Mouse (Mus musculus): ENCODE measurements around the gene Trim45. TPM values are rescaled to one million over a fixed set of nuclear protein-coding genes. Genes with fewer than 3 reads are reported as not detected.

The Trim45 gene
- polyA plus RNA-seq (2015; fragmentation: Nextera tagmentation; extraction: Ambion mirVana), result 0.63 and 0.82 TPM in 2 replicates

DNA sequence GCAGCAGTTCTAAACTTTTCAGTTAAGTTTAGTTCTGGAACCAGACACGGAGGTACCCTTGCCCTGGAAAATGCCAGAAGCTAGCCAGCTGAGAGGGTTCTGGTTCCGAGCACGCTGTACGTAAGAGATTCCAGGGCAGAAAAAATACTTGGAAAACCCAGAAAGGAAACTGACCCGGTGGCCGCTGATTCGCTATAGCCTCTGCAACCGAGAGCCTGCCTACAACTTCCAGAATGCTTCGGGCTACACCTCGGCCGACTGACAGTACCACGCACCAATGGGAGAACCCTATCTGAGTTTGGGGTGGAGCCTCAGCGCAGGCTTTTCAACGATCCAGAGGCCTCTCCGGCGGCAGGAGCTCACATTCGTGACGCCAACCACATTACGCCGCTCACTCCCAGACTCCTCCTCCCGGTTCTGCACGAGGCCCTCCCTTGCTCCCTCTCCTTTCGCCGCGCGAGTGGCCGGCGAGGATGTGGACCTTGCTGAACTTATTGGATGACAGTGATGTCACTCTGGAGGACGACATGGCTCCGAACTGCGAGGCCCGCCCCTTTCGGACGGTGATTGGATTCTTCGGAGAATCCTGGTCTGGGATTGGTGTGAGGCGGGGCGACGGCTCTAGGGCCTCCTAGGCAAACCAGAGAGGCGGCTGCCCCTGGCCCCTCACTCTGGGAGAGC lies at the start of gene Trim45:
Trim45 (plus strand) TSS at position 378 of the 681 bp plus-strand sequence.
- Histone ChIP-seq H3K4me1 (ENCODE audit: control insufficient read depth, low read depth, low read length) (peaks cover 12% of the 10 kb centered on the region), H3K4me2 (ENCODE audit: low read depth, low read length) (peak within 1 kb of the TSS; percentile 89), H3K9me3 (replicated peaks; ENCODE audit: control insufficient read depth, low read length) (no peaks in the 10 kb centered on the region), H3K9ac (ENCODE audit: low read depth, low read length) (peak within 1 kb of the TSS; percentile 73), H3K4me3 (ENCODE audit: low read depth, low read length) (peak within 1 kb of the TSS; percentile 69), H3K36me3 (ENCODE audit: control insufficient read depth, insufficient read depth) (no peaks in the 10 kb centered on the region), H3K27ac (ENCODE audit: low read length) (peak within 1 kb of the TSS; percentile 70), H3K27me3 (ENCODE audit: control insufficient read depth, insufficient read depth, low read depth, low read length) (no peaks in the 10 kb centered on the region)
- under 1% methylated on average over 39 of the region's 39 CpGs for WGBS (ENCODE audit: insufficient replicate concordance)
- peak; percentile 96 for ATAC-seq (ENCODE audit: low read depth)

DNA sequence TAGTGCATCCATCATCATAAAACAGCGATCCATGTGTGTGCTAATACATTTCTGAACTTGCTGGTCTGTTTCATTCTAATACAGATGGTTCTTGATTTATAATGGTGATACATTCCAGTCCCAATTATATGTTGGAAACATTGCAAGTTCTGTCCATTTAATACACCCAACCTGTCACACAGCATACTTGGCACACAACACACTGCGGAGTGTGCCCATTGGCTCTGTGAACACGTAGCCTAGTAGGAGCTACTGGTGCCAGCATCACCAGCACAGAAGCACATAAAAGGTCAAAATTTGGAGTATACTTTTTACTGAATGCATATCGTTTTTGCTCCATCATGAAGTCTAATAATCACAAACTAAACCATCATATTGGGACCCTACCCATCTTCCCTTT lies 44.9 kb upstream of the Trim45 start:
- no peaks in the 10 kb centered on the region for H3K27me3 ChIP-seq (ENCODE audit: control insufficient read depth, insufficient read depth, low read depth, low read length)
- H3K27ac ChIP-seq (ENCODE audit: low read length), result no peak overlapping the region
- H3K4me1 ChIP-seq (ENCODE audit: control insufficient read depth, low read depth, low read length), result no peaks in the 10 kb centered on the region
- no peaks in the 10 kb centered on the region for H3K9me3 ChIP-seq (replicated peaks; ENCODE audit: control insufficient read depth, low read length)
- H3K4me2 ChIP-seq (ENCODE audit: low read depth, low read length), result no peak overlapping the region
- H3K36me3 ChIP-seq (ENCODE audit: control insufficient read depth, insufficient read depth), result no peaks in the 10 kb centered on the region
- ATAC-seq (ENCODE audit: low read depth), result no peak
- H3K4me3 ChIP-seq (ENCODE audit: low read depth, low read length), result no peak overlapping the region
- 71% methylated on average over 4 of the region's 4 CpGs for WGBS (ENCODE audit: insufficient replicate concordance)
- no peak overlapping the region for H3K9ac ChIP-seq (ENCODE audit: low read depth, low read length)

DNA sequence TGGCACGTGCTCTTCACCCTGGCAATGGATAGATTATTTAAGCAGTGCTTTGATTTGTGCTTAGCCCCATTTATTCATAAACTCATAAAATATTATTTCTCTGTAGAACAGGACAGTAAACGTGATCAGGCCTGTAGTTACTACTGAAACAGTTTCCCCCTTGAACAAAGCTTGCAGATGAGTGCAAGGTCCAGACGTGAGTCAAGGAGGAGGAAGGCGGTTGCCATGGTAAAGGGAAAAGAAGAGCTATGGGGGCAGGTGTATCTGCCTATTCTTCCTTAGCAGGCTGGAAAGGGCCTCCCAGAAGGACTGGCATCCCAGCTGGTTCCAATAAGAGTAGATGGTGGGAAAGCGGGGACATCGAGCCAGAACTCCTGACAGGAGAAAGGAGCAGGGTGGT lies 40.6 kb upstream of the Trim45 start:
- no peaks in the 10 kb centered on the region for H3K36me3 ChIP-seq (ENCODE audit: control insufficient read depth, insufficient read depth)
- no peaks in the 10 kb centered on the region for H3K27me3 ChIP-seq (ENCODE audit: control insufficient read depth, insufficient read depth, low read depth, low read length)
- H3K27ac ChIP-seq (ENCODE audit: low read length), result no peak overlapping the region
- ATAC-seq (ENCODE audit: low read depth), result no peak
- WGBS (ENCODE audit: insufficient replicate concordance), result 67% methylated on average over 6 of the region's 6 CpGs
- H3K9me3 ChIP-seq (replicated peaks; ENCODE audit: control insufficient read depth, low read length), result no peaks in the 10 kb centered on the region
- no peak overlapping the region for H3K4me2 ChIP-seq (ENCODE audit: low read depth, low read length)
- no peak overlapping the region for H3K9ac ChIP-seq (ENCODE audit: low read depth, low read length)
- H3K4me3 ChIP-seq (ENCODE audit: low read depth, low read length), result no peak overlapping the region
- no peaks in the 10 kb centered on the region for H3K4me1 ChIP-seq (ENCODE audit: control insufficient read depth, low read depth, low read length)

DNA sequence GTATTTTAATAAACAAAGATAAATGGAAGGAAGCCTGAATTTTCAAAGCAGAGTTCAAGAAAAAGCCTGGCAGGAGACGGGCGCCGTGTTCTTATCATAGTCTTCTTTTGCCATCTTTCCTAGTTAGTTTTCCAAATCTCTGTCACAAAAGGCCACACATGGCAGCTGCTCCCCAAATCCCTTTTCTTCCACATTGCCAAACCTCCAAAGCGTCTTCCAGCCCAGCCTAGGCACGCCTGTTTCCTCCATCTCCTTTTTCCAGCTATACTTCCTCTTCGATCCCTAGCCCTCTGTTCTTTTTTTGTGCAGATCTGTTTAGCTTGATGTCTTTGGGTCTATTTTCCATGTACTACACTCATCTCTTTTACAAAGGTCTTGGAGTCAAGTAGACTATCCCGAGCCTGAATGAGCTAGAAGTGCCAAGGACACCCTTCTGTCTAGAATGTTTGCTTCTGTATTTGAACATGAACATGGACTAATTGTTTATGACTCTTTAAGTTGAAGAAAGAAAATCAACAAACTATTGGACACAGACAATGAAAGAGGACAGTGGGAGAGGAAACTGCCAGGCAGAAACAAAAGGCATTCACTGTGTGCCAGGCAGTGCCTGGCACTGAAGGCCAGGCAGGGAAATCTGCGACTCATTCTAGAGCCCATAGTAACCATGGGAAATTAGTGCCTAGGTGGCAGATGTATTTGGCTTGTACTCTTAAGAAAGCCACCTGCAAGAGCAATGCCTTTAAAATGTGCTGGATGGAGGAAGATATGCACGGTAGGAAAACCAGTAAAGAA lies 40.0 kb upstream of the Trim45 start:
- Histone ChIP-seq H3K36me3 (ENCODE audit: control insufficient read depth, insufficient read depth) (no peaks in the 10 kb centered on the region), H3K27ac (ENCODE audit: low read length) (no peak overlapping the region), H3K4me1 (ENCODE audit: control insufficient read depth, low read depth, low read length) (no peaks in the 10 kb centered on the region), H3K4me3 (ENCODE audit: low read depth, low read length) (no peak overlapping the region), H3K9me3 (replicated peaks; ENCODE audit: control insufficient read depth, low read length) (no peaks in the 10 kb centered on the region), H3K27me3 (ENCODE audit: control insufficient read depth, insufficient read depth, low read depth, low read length) (no peaks in the 10 kb centered on the region), H3K9ac (ENCODE audit: low read depth, low read length) (no peak overlapping the region), H3K4me2 (ENCODE audit: low read depth, low read length) (no peak overlapping the region)
- no peak for ATAC-seq (ENCODE audit: low read depth)
- WGBS (ENCODE audit: insufficient replicate concordance), result 69% methylated on average over 9 of the region's 9 CpGs

DNA sequence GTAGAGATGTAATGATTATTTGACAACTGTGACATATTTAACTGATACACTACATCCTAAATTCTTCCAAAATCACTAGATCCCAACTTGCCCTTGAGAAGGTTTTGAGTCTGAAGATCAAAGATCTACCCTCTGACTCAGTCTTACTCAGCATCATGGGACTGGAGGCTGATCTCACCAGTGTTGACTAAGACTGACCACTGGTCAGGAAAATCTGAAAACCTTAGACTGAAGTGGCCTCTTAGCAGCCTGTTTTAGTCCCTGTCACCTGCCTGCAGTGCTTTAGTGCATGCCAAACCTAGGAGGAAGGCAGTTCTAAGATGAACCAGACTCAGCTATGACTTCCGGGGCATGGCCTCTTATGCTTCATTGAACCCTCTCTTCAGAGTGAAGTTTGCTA lies 32.8 kb upstream of the Trim45 start:
- no peaks in the 10 kb centered on the region for H3K36me3 ChIP-seq (ENCODE audit: control insufficient read depth, insufficient read depth)
- no peaks in the 10 kb centered on the region for H3K27me3 ChIP-seq (ENCODE audit: control insufficient read depth, insufficient read depth, low read depth, low read length)
- H3K4me2 ChIP-seq (ENCODE audit: low read depth, low read length), result no peak overlapping the region
- no peaks in the 10 kb centered on the region for H3K4me1 ChIP-seq (ENCODE audit: control insufficient read depth, low read depth, low read length)
- H3K4me3 ChIP-seq (ENCODE audit: low read depth, low read length), result no peak overlapping the region
- H3K9me3 ChIP-seq (replicated peaks; ENCODE audit: control insufficient read depth, low read length), result no peaks in the 10 kb centered on the region
- no peak overlapping the region for H3K27ac ChIP-seq (ENCODE audit: low read length)
- H3K9ac ChIP-seq (ENCODE audit: low read depth, low read length), result no peak overlapping the region
- WGBS (ENCODE audit: insufficient replicate concordance), result 80% methylated on average over 1 of the region's 1 CpGs
- ATAC-seq (ENCODE audit: low read depth), result no peak

DNA sequence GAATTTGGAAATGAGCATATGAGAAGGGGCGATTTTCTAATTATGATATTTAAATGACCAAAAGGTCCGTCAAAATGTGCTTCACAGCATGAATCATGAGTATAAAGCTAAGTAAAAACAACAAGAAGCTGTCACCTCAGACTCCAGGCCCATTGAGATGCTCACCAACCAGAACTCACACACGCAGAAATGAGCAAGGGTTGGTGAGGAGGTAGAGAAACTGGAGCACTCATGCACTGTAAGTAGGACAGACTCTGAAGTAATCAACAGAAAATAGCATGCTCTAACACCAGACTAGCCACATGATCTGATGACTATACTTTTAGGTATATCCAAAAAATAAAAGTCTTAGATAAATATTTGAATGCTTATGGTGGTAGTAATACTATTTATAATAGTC lies 31.6 kb upstream of the Trim45 start:
- no peak overlapping the region for H3K4me3 ChIP-seq (ENCODE audit: low read depth, low read length)
- ATAC-seq (ENCODE audit: low read depth), result no peak
- H3K9ac ChIP-seq (ENCODE audit: low read depth, low read length), result no peak overlapping the region
- H3K36me3 ChIP-seq (ENCODE audit: control insufficient read depth, insufficient read depth), result no peaks in the 10 kb centered on the region
- H3K9me3 ChIP-seq (replicated peaks; ENCODE audit: control insufficient read depth, low read length), result no peaks in the 10 kb centered on the region
- H3K4me2 ChIP-seq (ENCODE audit: low read depth, low read length), result no peak overlapping the region
- no peaks in the 10 kb centered on the region for H3K27me3 ChIP-seq (ENCODE audit: control insufficient read depth, insufficient read depth, low read depth, low read length)
- H3K4me1 ChIP-seq (ENCODE audit: control insufficient read depth, low read depth, low read length), result no peaks in the 10 kb centered on the region
- 60% methylated on average over 3 of the region's 3 CpGs for WGBS (ENCODE audit: insufficient replicate concordance)
- no peak overlapping the region for H3K27ac ChIP-seq (ENCODE audit: low read length)

DNA sequence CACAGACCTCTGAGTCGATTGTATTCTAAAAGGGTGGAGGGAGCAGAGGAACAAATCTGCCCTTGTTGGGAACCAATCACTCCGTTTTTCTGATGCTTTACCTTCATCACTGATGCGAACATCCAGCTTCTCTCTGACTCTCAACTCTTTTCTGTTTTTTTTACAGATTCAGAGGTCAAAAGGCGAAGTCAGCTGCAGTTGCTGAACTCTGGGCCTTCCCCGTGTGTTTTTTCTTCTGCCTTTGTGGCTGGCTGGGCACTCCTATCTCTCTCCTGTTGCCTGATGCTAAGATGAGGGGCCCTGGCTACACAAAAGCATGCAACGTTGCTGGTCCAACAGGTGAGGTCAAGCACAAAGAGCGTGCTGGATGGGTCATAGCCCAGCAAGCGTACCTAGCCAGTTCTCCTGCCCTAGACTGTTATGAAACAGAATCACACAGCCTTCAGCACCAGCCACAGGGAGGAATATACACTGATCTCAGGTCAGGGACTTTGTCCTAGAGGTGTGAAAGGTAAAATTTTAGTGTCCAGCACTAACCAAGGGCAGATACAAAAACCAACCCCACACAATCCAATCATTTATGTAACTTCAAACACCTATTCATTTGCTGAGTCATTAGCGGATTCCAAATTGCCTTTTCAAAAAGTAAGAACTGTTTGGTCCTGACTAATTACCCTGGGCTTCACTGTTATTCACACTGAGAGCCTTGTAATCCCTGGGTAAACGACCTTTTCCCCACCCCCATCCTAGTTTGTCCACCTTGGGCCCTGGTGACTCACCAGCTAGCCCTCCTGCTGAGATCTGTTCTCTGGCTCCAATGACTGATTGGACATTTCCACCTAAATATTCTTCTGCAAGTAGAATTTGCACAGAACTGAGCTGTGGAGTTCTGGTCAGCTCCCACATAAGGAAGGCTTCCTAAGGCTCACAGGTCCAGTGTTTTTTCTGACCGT lies 29.3 kb upstream of the Trim45 start:
- H3K4me2 ChIP-seq (ENCODE audit: low read depth, low read length), result no peak overlapping the region
- no peak overlapping the region for H3K4me3 ChIP-seq (ENCODE audit: low read depth, low read length)
- 46% methylated on average over 11 of the region's 11 CpGs for WGBS (ENCODE audit: insufficient replicate concordance)
- H3K4me1 ChIP-seq (ENCODE audit: control insufficient read depth, low read depth, low read length), result no peaks in the 10 kb centered on the region
- H3K9ac ChIP-seq (ENCODE audit: low read depth, low read length), result no peak overlapping the region
- H3K36me3 ChIP-seq (ENCODE audit: control insufficient read depth, insufficient read depth), result no peaks in the 10 kb centered on the region
- no peak overlapping the region for H3K27ac ChIP-seq (ENCODE audit: low read length)
- no peaks in the 10 kb centered on the region for H3K9me3 ChIP-seq (replicated peaks; ENCODE audit: control insufficient read depth, low read length)
- H3K27me3 ChIP-seq (ENCODE audit: control insufficient read depth, insufficient read depth, low read depth, low read length), result no peaks in the 10 kb centered on the region
- no peak for ATAC-seq (ENCODE audit: low read depth)

DNA sequence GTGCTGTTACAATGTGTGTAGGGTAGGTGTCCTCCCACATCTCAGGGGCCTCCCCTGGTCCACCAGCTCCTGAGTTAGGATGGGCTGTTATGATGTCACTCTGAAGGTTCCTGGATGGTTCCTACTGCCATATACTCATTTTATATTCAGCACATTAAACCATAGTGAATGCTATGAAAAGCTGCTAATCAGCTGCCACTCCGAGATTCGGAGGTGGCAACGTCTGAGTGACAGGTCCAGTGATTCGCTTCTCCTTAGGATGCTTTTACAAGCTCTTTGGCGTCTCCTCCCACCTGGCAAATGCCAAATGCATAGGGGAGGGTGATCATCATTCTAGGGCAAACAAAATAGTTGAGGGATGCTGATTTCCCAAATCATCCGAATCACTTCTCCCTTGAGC lies 26.5 kb upstream of the Trim45 start:
- Histone ChIP-seq H3K4me3 (ENCODE audit: low read depth, low read length) (no peak overlapping the region), H3K27me3 (ENCODE audit: control insufficient read depth, insufficient read depth, low read depth, low read length) (no peaks in the 10 kb centered on the region), H3K9ac (ENCODE audit: low read depth, low read length) (no peak overlapping the region), H3K4me1 (ENCODE audit: control insufficient read depth, low read depth, low read length) (no peaks in the 10 kb centered on the region), H3K27ac (ENCODE audit: low read length) (no peak overlapping the region), H3K36me3 (ENCODE audit: control insufficient read depth, insufficient read depth) (no peaks in the 10 kb centered on the region), H3K4me2 (ENCODE audit: low read depth, low read length) (no peak overlapping the region), H3K9me3 (replicated peaks; ENCODE audit: control insufficient read depth, low read length) (no peaks in the 10 kb centered on the region)
- 57% methylated on average over 6 of the region's 6 CpGs for WGBS (ENCODE audit: insufficient replicate concordance)
- no peak for ATAC-seq (ENCODE audit: low read depth)
